Mouse (Mus musculus) CH12.LX (cell line): ENCODE measurements around the gene Iqgap1. TPM values are rescaled to one million over a fixed set of nuclear protein-coding genes. Genes with fewer than 3 reads are reported as not detected.

Experiments used
- DNase-seq: peaks from one replicate; pipeline ENCODE4 v3.0.0-alpha.2; 2013; ENCODE audit errors: extremely low read depth
- H3K27ac ChIP-seq: 2 replicates; pipeline ENCODE4 v1.5.1; 2012; ENCODE audit warnings: low read depth, mild to moderate bottlenecking, control low read depth, moderate library complexity; ENCODE audit not compliant: insufficient read depth
- H3K27me3 ChIP-seq: replicated peaks from 2 replicates; pipeline ENCODE3; 2012; ENCODE audit warnings: inconsistent platforms
- H3K36me3 ChIP-seq, 2 experiments: replicated peaks in 1 of 2; 2 replicates each; pipeline versions ENCODE3 to v1.6.1; 2012; ENCODE audit warnings: inconsistent platforms in 1 of 2, low read length in 1 of 2, mild to moderate bottlenecking in 1 of 2, mixed read lengths in 1 of 2, moderate library complexity in 1 of 2; ENCODE audit not compliant: control insufficient read depth in 1 of 2, insufficient read depth in 1 of 2
- H3K4me1 ChIP-seq, 2 experiments: 2 replicates each; pipeline ENCODE4 v1.6.1; 2012; ENCODE audit warnings: inconsistent platforms in 1 of 2, moderate library complexity in 1 of 2; ENCODE audit not compliant: insufficient read depth in 2 of 2, control insufficient read depth in 1 of 2
- H3K4me2 ChIP-seq: 2 replicates; pipeline ENCODE4 v1.6.1; 2012; ENCODE audit warnings: low read depth, mild to moderate bottlenecking, control low read depth; ENCODE audit not compliant: poor library complexity, insufficient read depth, severe bottlenecking
- H3K4me3 ChIP-seq, 3 experiments: fragments of 150-350 bp in 1 of 3; sonication (generic) in 1 of 3; replicated peaks in 1 of 3; 2 replicates each; pipeline versions ENCODE3 to v1.5.1; 2011 to 2012; ENCODE audit warnings: low read depth in 2 of 3, low read length in 2 of 3, mild to moderate bottlenecking in 2 of 3, moderate library complexity in 2 of 3, control low read depth in 1 of 3, improper control_type of control experiment in 1 of 3, inconsistent platforms in 1 of 3, mixed read lengths in 1 of 3; ENCODE audit not compliant: poor library complexity in 1 of 3
- H3K79me2 ChIP-seq: replicated peaks from 2 replicates; pipeline ENCODE4 v1.6.1; 2012; ENCODE audit warnings: mild to moderate bottlenecking, moderate library complexity; ENCODE audit not compliant: control insufficient read depth, poor library complexity, insufficient read depth, severe bottlenecking; ENCODE audit errors: extremely low read depth
- H3K9ac ChIP-seq: 2 replicates; pipeline ENCODE4 v1.6.1; 2012; ENCODE audit warnings: low read depth, mild to moderate bottlenecking, control low read depth, moderate library complexity; ENCODE audit not compliant: insufficient read depth
- H3K9me3 ChIP-seq: replicated peaks from 2 replicates; pipeline ENCODE3; 2012; ENCODE audit warnings: low read length, inconsistent platforms, mixed read lengths
- CHD1 ChIP-seq: IDR thresholded peaks from 2 replicates; pipeline ENCODE4 v1.6.1; 2012; ENCODE audit warnings: low read depth, low read length, improper control_type of control experiment, inconsistent platforms
- CHD2 ChIP-seq: IDR thresholded peaks from 2 replicates; pipeline ENCODE4 v1.6.1; 2011; ENCODE audit warnings: low read length, improper control_type of control experiment
- CTCF ChIP-seq, 2 experiments: IDR thresholded peaks in 1 of 2; conservative IDR thresholded peaks in 1 of 2; 2 replicates each; pipeline ENCODE4 v1.5.1; 2011 to 2012; ENCODE audit warnings: low read depth in 2 of 2, low read length in 2 of 2, improper control_type of control experiment in 1 of 2, inconsistent platforms in 1 of 2, mild to moderate bottlenecking in 1 of 2, moderate library complexity in 1 of 2
- ELF1 ChIP-seq: IDR thresholded peaks from 2 replicates; pipeline ENCODE4 v1.6.1; 2014; ENCODE audit warnings: low read depth, mild to moderate bottlenecking, inconsistent platforms, low read length, improper control_type of control experiment
- EP300 ChIP-seq: IDR thresholded peaks from 2 replicates; pipeline ENCODE4 v1.6.1; 2011; ENCODE audit warnings: low read length, improper control_type of control experiment
- GABPA ChIP-seq: IDR thresholded peaks from 2 replicates; pipeline ENCODE4 v1.6.1; 2012; ENCODE audit warnings: low read depth, low read length, improper control_type of control experiment, inconsistent platforms; ENCODE audit not compliant: insufficient replicate concordance
- HCFC1 ChIP-seq: IDR thresholded peaks from 2 replicates; pipeline ENCODE4 v1.6.1; 2012; ENCODE audit warnings: low read depth, mild to moderate bottlenecking, inconsistent platforms, low read length, improper control_type of control experiment
- JUN ChIP-seq: IDR thresholded peaks from 2 replicates; pipeline ENCODE4 v1.6.1; 2011; ENCODE audit warnings: low read depth, mild to moderate bottlenecking, low read length, improper control_type of control experiment, moderate library complexity; ENCODE audit not compliant: insufficient read depth
- JUND ChIP-seq: conservative IDR thresholded peaks from 2 replicates; pipeline ENCODE4 v1.6.1; 2011; ENCODE audit warnings: low read depth, low read length, improper control_type of control experiment
- KAT2A ChIP-seq: IDR thresholded peaks from 2 replicates; pipeline ENCODE4 v1.6.1; 2012; ENCODE audit warnings: low read length, improper control_type of control experiment, inconsistent platforms; ENCODE audit not compliant: insufficient replicate concordance
- MAX ChIP-seq: IDR thresholded peaks from 2 replicates; pipeline ENCODE4 v1.6.1; 2011; ENCODE audit warnings: low read length, improper control_type of control experiment
- MEF2A ChIP-seq: IDR thresholded peaks from 2 replicates; pipeline ENCODE4 v1.6.1; 2014; ENCODE audit warnings: low read depth, mild to moderate bottlenecking, inconsistent platforms, low read length, improper control_type of control experiment, borderline replicate concordance
- NRF1 ChIP-seq: IDR thresholded peaks from 2 replicates; pipeline ENCODE4 v1.6.1; 2014; ENCODE audit warnings: low read depth, mild to moderate bottlenecking, inconsistent platforms, low read length, improper control_type of control experiment, moderate library complexity
- PAX5 ChIP-seq: IDR thresholded peaks from 2 replicates; pipeline ENCODE4 v1.6.1; 2012; ENCODE audit warnings: low read length, inconsistent platforms, mixed read lengths
- POLR2AphosphoS2 ChIP-seq: IDR thresholded peaks from 2 replicates; pipeline ENCODE4 v1.6.1; 2011; ENCODE audit warnings: low read depth, low read length, improper control_type of control experiment
- RAD21 ChIP-seq: IDR thresholded peaks from 2 replicates; pipeline ENCODE4 v1.6.1; 2011; ENCODE audit warnings: low read depth, mild to moderate bottlenecking, low read length, improper control_type of control experiment, moderate library complexity
- RCOR1 ChIP-seq: conservative IDR thresholded peaks from 2 replicates; pipeline ENCODE4 v1.6.1; 2012; ENCODE audit warnings: low read depth, mild to moderate bottlenecking, inconsistent platforms, low read length, improper control_type of control experiment
- SIN3A ChIP-seq: IDR thresholded peaks from 2 replicates; pipeline ENCODE4 v1.6.1; 2012; ENCODE audit warnings: low read length, improper control_type of control experiment, inconsistent platforms
- USF1 ChIP-seq: IDR thresholded peaks from 2 replicates; pipeline ENCODE4 v1.6.1; 2014; ENCODE audit warnings: low read depth, mild to moderate bottlenecking, inconsistent platforms, low read length, improper control_type of control experiment
- USF2 ChIP-seq: conservative IDR thresholded peaks from 2 replicates; pipeline ENCODE4 v1.6.1; 2011; ENCODE audit warnings: low read depth, low read length, improper control_type of control experiment
- ZC3H11A ChIP-seq: IDR thresholded peaks from 2 replicates; pipeline ENCODE4 v1.6.1; 2012; ENCODE audit warnings: low read depth, mild to moderate bottlenecking, inconsistent platforms, low read length, improper control_type of control experiment
- ZKSCAN1 ChIP-seq: IDR thresholded peaks from 2 replicates; pipeline ENCODE4 v1.6.1; 2012; ENCODE audit warnings: low read depth, inconsistent platforms, low read length, improper control_type of control experiment, borderline replicate concordance
- dilution Hi-C: fragments of 300-500 bp; cut with MboI; formaldehyde crosslinking; loops from 2 replicates; pipeline ENCODE4 v1.14.3; 2020; ENCODE audit warnings: low sequenced_read_pairs; ENCODE audit not compliant: extremely low pct_unique_long_range_greater_than_20kb, extremely low pct_ligation_motif_present
- in situ Hi-C: fragments of 300-500 bp; cut with MboI; formaldehyde crosslinking; loops from 3 replicates; pipeline ENCODE4 v1.14.3; 2019; ENCODE audit warnings: low sequenced_read_pairs, low pct_ligation_motif_present, low pct_unique_long_range_greater_than_20kb, mixed read lengths
- polyA plus RNA-seq: library from polyadenylated mRNA; unstranded; fragments of >175 nt; gene quantifications from 2 replicates; pipeline ENCODE4 v1.2.1, GENCODE M21; 2012; ENCODE audit warnings: low read depth; ENCODE audit not compliant: insufficient read length
- total RNA-seq, 2 experiments: library from RNA; depleted of rRNA; stranded (reverse); fragments of 300-350 nt in 1 of 2; fragments of >200 nt in 1 of 2; gene quantifications; 2 replicates each; pipeline ENCODE4 v1.2.3; 2012 to 2014

Iqgap1 gene
- total RNA-seq (2012; rRNA removed) (77.0 and 87.5 TPM in 2 replicates), total RNA-seq (2014; rRNA removed) (43.1 and 49.6 TPM in 2 replicates), polyA plus RNA-seq (83.1 and 126 TPM in 2 replicates)

DNA sequence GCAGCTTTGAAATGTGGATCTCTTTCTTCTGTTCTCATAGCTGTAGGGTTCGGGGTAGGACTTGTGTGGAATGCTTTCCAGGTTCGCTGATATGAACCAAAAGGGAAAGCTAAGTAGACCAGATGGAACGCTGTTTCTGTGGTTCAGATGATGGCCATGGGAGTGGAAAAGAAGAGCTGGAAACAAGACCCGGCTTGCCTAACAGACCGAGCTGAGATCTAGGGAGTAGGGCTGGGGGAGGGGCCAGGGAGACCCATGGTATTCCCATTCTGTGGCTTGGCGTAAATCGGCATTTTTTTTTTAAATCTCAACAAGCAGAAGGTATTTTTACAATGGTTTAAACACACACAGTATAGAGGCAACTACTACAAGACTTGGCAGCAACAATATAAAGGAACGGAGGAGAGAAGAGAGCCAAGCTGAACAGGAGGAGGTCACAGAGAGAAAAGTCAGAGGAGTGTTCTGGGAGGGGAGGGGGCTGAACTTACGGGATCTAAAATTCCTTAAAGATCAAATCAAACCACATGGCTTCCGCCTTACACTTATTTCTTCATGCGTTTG lies at the start of gene Iqgap1:
Gene Iqgap1, minus strand, starts transcription at position 132 of the 561 bp plus-strand sequence.
- H3K9me3 ChIP-seq: no peaks in the 10 kb centered on the region
- H3K4me3 ChIP-seq: no peak within 1 kb of the TSS
- no peak within 1 kb of the TSS for H3K9ac ChIP-seq
- no peaks in the 10 kb centered on the region for H3K27me3 ChIP-seq
- no peak within 1 kb of the TSS for H3K4me2 ChIP-seq
- dilution Hi-C loops: no loop called here
- DNase-seq: no peak
- TF ChIP-seq KAT2A: no peak
- no peak for TF ChIP-seq CHD2
- no peak for TF ChIP-seq NRF1
- no peak for TF ChIP-seq MEF2A
- TF ChIP-seq HCFC1: no peak
- no peak for TF ChIP-seq RAD21
- no peak for TF ChIP-seq MAX
- no peak for TF ChIP-seq POLR2AphosphoS2
- no peak for TF ChIP-seq PAX5
- no peaks in the 10 kb centered on the region for H3K36me3 ChIP-seq
- peaks cover 18 to 38% of the 10 kb centered on the region in 2 experiments for H3K4me1 ChIP-seq
- in situ Hi-C loops: loop anchor here (25.0 kb wide), 1 partner anchor 439 kb away; the partner anchor contains the start of gene Fes
- H3K79me2 ChIP-seq: no peaks in the 10 kb centered on the region
- no peak within 1 kb of the TSS for H3K27ac ChIP-seq

DNA sequence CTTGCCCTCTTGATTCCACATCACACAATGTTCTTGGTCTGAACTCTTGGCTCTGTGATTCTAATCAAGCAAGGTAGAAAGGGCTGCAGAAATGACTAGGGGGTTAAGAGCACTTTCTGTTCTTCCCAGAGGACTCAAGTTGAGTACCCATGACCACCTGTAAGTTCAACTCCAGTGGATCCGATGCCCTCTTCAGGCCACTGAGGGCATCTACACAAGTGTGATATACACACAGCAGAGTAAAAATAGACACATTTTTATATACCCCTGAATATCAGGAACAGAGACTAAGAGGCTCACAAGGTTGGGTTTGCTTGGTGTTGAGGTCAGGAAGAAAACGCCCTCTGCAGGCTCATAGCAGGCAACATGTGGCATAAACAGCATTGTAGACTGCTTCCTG lies 47.9 kb upstream of the Iqgap1 start:
- in situ Hi-C loops: no loop called here
- H3K36me3 ChIP-seq: peaks cover 15 to 62% of the 10 kb centered on the region in 2 experiments

DNA sequence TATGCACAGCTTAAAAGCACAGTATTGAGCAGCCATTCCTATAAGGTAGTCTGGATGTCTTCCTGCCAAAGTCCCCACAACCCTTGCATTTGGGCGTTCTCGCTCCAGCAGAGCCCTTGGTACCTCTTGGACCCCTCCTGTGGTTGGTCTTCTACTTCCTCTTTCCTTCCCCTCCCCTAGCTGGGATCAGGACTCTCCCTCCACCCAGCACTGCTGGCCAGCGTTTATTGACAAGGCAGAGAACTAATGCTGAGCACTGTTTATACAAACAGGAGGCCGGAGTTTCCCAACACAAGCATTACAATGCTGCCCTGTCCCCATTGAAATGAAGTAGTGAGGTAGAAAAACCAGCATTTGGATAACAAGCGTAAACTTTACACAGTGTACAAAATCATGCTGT lies 47.3 kb upstream of the Iqgap1 start:
- Histone ChIP-seq H3K27me3 (no peaks in the 10 kb centered on the region), H3K4me2 (no peak overlapping the region), H3K4me1 (no peaks in the 10 kb centered on the region), H3K79me2 (no peaks in the 10 kb centered on the region), H3K4me3 (no peak overlapping the region)
- DNase-seq: no peak
- dilution Hi-C loops (no loop called here), in situ Hi-C loops (no loop called here)
- TF ChIP-seq CHD2 (no peak), GABPA (no peak), ZC3H11A (no peak), CHD1 (no peak), JUN (no peak), ELF1 (no peak), RCOR1 (no peak), ZKSCAN1 (no peak), SIN3A (no peak), MAX (no peak), USF1 (no peak), PAX5 (no peak), POLR2AphosphoS2 (no peak), NRF1 (no peak), EP300 (no peak), HCFC1 (no peak), JUND (no peak), USF2 (no peak)
- TF ChIP-seq, all 38 proteins: peak for 0
- H3K9ac ChIP-seq: no peak overlapping the region
- no peaks in the 10 kb centered on the region for H3K9me3 ChIP-seq
- H3K36me3 ChIP-seq: peaks cover 15 to 66% of the 10 kb centered on the region in 2 experiments
- no peak overlapping the region for H3K27ac ChIP-seq

More for the DNA sequence above, 47.9 kb upstream of the Iqgap1 start:
- no peak for DNase-seq
- Histone ChIP-seq H3K4me3 (no peak overlapping the region), H3K27ac (no peak overlapping the region), H3K27me3 (no peaks in the 10 kb centered on the region), H3K9ac (no peak overlapping the region), H3K79me2 (no peaks in the 10 kb centered on the region), H3K4me1 (no peaks in the 10 kb centered on the region), H3K9me3 (no peaks in the 10 kb centered on the region), H3K4me2 (no peak overlapping the region)
- dilution Hi-C loops: no loop called here
- TF ChIP-seq CTCF (conservative IDR thresholded peaks at IDR 0.05 in 1 of 2, IDR thresholded peaks at IDR 0.05 in 1 of 2; ENCODE audit: low read depth in 2 of 2, low read length in 2 of 2) (peak in 1 of 2 experiments; percentile 21; a peak in 1 of 4 replicates), EP300 (no peak)
